Comparison of ENCODE assay signal across 8 mouse cellular contexts in the genomic region with DNA sequence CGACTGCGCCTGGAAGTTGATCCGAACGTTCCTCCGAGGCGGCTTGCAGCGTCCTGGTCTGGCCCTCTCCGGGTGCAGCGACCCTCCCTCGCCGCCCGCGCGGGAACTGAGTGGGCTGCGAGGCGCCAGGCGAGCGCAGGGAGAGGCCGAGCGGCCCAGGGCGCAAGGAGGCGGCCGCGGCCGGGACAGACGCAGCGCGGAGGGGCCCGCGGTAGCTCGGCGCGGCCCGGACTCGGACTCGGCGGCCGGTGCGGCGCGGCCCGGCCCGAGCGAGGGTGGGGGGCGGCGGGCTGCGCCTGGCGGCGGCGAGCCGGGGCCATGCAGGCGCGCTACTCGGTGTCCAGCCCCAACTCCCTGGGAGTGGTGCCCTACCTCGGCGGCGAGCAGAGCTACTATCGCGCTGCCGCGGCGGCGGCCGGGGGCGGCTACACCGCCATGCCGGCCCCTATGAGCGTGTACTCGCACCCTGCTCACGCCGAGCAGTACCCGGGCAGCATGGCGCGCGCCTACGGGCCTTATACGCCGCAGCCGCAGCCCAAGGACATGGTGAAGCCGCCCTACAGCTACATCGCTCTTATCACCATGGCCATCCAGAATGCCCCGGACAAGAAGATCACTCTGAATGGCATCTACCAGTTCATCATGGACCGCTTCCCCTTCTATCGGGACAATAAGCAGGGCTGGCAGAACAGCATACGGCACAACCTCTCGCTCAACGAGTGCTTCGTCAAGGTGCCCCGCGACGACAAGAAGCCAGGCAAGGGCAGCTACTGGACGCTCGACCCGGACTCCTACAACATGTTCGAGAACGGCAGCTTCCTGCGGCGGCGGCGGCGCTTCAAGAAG. TPM values are rescaled to one million over a fixed set of nuclear protein-coding genes. Genes with fewer than 3 reads are reported as not detected.
DNase-seq lines count a peak whose midpoint lies in the region; ATAC-seq and TF ChIP-seq lines count a peak whose summit lies in the region.

No protein-coding gene starts in this region.

- no peaks in the 10 kb centered on the region for H3K9me3 ChIP-seq in limb, embryonic 13.5 days

- peak in 1 of 2 experiments; percentile 36 for DNase-seq in cerebellum, adult 2 months
- DNase-seq in cerebellum, adult 11 months = no peak
- peak; percentile 55 for DNase-seq in urinary bladder, adult 2 months (ENCODE audit: low spot score)
- DNase-seq in urinary bladder, postnatal 10 days (ENCODE audit: low spot score) = no peak
- DNase-seq in heart, postnatal 10 days = peak; percentile 58
- DNase-seq in retina, postnatal 1 day = peak; percentile 61
- DNase-seq in thymus, postnatal 10 days (ENCODE audit: low spot score in 2 of 2) = no peak

- peak overlapping the region; percentile 3 for H3K4me3 ChIP-seq in cerebellum, adult 2 months (replicated peaks; ENCODE audit: insufficient read depth, low read depth, low read length)
- peak overlapping the region; percentile 78 for H3K4me3 ChIP-seq in limb, embryonic 13.5 days

- under 1% methylated on average over 101 of the region's 101 CpGs for WGBS in cerebellum, adult 2 months
- WGBS in limb, embryonic 13.5 days = under 1% methylated on average over 99 of the region's 101 CpGs

- TF ChIP-seq CTCF in cerebellum, adult 2 months (IDR thresholded peaks at IDR 0.05; ENCODE audit: borderline replicate concordance, insufficient read depth, low read depth, low read length) = no peak

- H3K27ac ChIP-seq in cerebellum, adult 2 months (ENCODE audit: insufficient read depth, low read length) = no peak overlapping the region
- H3K27ac ChIP-seq in limb, embryonic 13.5 days = peak overlapping the region; percentile 99

- no peak for TF ChIP-seq POLR2A in cerebellum, adult 2 months (IDR thresholded peaks at IDR 0.05; ENCODE audit: borderline replicate concordance, insufficient read depth, low read length)

- H3K36me3 ChIP-seq in limb, embryonic 13.5 days = peaks cover 6% of the 10 kb centered on the region; the same call in 1 of the 2 replicates

- intact Hi-C loops in heart, postnatal 10 days (cut with DNase I) = loop anchor here (5.0 kb wide), 3 partner anchors 210 to 795 kb away; no protein-coding TSS in a partner anchor

- no peaks in the 10 kb centered on the region for H3K4me1 ChIP-seq in cerebellum, adult 2 months (ENCODE audit: control insufficient read depth, insufficient read depth, low read length)
- peaks cover 30% of the 10 kb centered on the region for H3K4me1 ChIP-seq in limb, embryonic 13.5 days

- peak; percentile 22; the same call in 1 of the 2 replicates for ATAC-seq in limb, embryonic 13.5 days (ENCODE audit: low FRiP score, low read depth)

- peaks cover 16% of the 10 kb centered on the region; the same call in 1 of the 2 replicates for H3K27me3 ChIP-seq in cerebellum, adult 2 months (ENCODE audit: control insufficient read depth, insufficient read depth, low read length)
- peaks cover 80% of the 10 kb centered on the region for H3K27me3 ChIP-seq in limb, embryonic 13.5 days

- H3K4me2 ChIP-seq in limb, embryonic 13.5 days (replicated peaks) = peak overlapping the region; percentile 82

- H3K9ac ChIP-seq in limb, embryonic 13.5 days = peak overlapping the region; percentile 98

RNA-seq across cellular contexts. Expression of gene Foxc1, which starts 0.7 kb away (rescaled TPM):
- polyA plus RNA-seq in cerebellum, adult 2 months (2012; rRNA removed) = 1.9 and 2.0 TPM in 2 replicates
- 4.1 and 5.8 TPM in 2 replicates for polyA plus RNA-seq in urinary bladder, adult 2 months (2012; rRNA removed)
- total RNA-seq in heart, postnatal 10 days (2021) = 1 to 10 TPM; 7.0 to 7.8 TPM
- 5.1 and 6.8 TPM in 2 replicates for polyA plus RNA-seq in limb, embryonic 13.5 days (2015; fragmentation: Nextera tagmentation; extraction: Ambion mirVana)

Comparison
In these comparisons a context has a peak if more than half of its experiments do, and no peak if none do; other contexts are left out.
1. DNase-seq: peak in urinary bladder, adult 2 months (single experiment), heart, postnatal 10 days (2 of 2) and retina, postnatal 1 day (single experiment); none in cerebellum, adult 11 months (single experiment), urinary bladder, postnatal 10 days (single experiment) and thymus, postnatal 10 days (0 of 2).